Mouse (Mus musculus) liver, embryonic 15.5 days (tissue): ENCODE data around the gene Bcat2. TPM values are rescaled to one million over a fixed set of nuclear protein-coding genes. Genes with fewer than 3 reads are reported as not detected.
"Not testable (repeated sequence)": the region's sequence is repeated elsewhere in the genome, so short reads cannot be mapped to it uniquely, and the experiment has no call there.

Experiments used
- ATAC-seq: fragments of 200-750 bp; cut with Nextera tagmentation; 2 replicates; pipeline ENCODE4 v1.8.0; 2017; ENCODE audit warnings: moderate number of reproducible peaks, mild to moderate bottlenecking, moderate library complexity; ENCODE audit not compliant: insufficient read depth
- H3K27ac ChIP-seq: fragments of 300-500 bp; sonication (generic); replicated peaks from 2 replicates; pipeline ENCODE4 v1.5.1; 2015; ENCODE audit warnings: mild to moderate bottlenecking, inconsistent platforms
- H3K27me3 ChIP-seq: fragments of 300-500 bp; sonication (generic); 2 replicates; pipeline ENCODE4 v1.6.1; 2015; ENCODE audit warnings: mild to moderate bottlenecking, inconsistent platforms
- H3K36me3 ChIP-seq: fragments of 300-500 bp; sonication (generic); replicated peaks from 2 replicates; pipeline ENCODE4 v1.6.1; 2015; ENCODE audit warnings: moderate library complexity, mild to moderate bottlenecking, inconsistent platforms
- H3K4me1 ChIP-seq: fragments of 300-500 bp; sonication (generic); replicated peaks from 2 replicates; pipeline ENCODE4 v1.6.1; 2015; ENCODE audit warnings: inconsistent platforms
- H3K4me2 ChIP-seq: fragments of 300-500 bp; sonication (generic); 2 replicates; pipeline ENCODE4 v1.6.1; 2015; ENCODE audit warnings: moderate library complexity, mild to moderate bottlenecking, inconsistent platforms
- H3K4me3 ChIP-seq: fragments of 300-500 bp; sonication (generic); replicated peaks from 2 replicates; pipeline ENCODE4 v1.5.1; 2015; ENCODE audit warnings: mild to moderate bottlenecking, inconsistent platforms
- H3K9ac ChIP-seq: fragments of 300-500 bp; sonication (generic); 2 replicates; pipeline ENCODE4 v1.6.1; 2015; ENCODE audit warnings: moderate library complexity, mild to moderate bottlenecking, inconsistent platforms
- H3K9me3 ChIP-seq: fragments of 300-500 bp; sonication (generic); replicated peaks from 2 replicates; pipeline ENCODE4 v1.6.1; 2016; ENCODE audit warnings: inconsistent platforms
- WGBS: fragments of 180-500 bp; shearing (Covaris S2); methylation state at CpG from one replicate; pipeline ENCODE4 v1.1.7; 2015; ENCODE audit warnings: mixed read lengths; ENCODE audit not compliant: insufficient replicate concordance; 5-methylcytosine and 5-hydroxymethylcytosine counted together
- polyA plus RNA-seq: library from polyadenylated mRNA; unstranded; fragments of >200 nt; fragmentation: Nextera tagmentation; extraction: Ambion mirVana; gene quantifications from 2 replicates; pipeline ENCODE4 v1.2.1, GENCODE M21; 2015

Bcat2 gene
- polyA plus RNA-seq, 1 experiment from 2014 or later = 46.3 TPM

DNA sequence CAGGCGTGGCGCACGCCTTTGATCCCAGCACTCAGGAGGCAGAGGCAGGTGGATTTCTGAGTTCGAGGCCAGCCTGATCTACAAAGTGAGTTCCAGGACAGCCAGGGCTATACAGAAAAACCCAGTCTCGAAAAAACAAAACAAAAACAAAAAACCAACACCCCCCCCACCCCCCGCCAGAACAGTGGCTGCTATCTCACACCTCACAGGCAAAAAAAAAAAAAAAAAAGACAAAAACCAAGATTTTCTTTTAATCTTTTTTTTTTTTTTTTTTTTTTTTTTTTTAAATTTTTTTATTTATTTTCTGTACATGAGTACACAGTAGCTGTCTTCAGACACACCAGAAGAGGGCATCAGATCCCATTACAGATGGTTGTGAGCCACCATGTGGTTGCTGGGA, 42.8 kb upstream of the Bcat2 start:
- H3K4me3 ChIP-seq = peak overlapping the region; percentile 88

DNA sequence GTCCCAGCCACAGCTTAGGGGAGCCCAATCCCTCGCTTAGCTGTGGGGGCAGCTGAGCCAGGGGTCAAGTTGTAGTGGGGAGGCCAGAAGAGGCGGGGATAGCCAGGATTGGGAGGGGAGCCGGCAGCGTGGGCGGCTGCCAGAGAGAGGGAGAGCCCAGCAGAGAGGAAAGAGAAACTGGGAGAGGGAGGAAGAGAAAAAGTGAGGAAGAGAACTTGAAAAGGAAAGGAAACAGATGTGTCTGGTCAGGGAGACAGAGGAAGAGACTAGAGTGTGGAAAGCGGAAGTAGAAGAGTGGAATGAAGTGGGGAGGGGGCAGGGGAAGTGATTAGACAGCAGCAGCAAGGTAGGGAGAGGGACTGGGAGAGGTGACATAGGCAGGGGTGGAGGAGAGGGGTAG, 40.5 kb upstream of the Bcat2 start:
- H3K4me1 ChIP-seq = peaks cover 40% of the 10 kb centered on the region
- 6% methylated on average over 6 of the region's 6 CpGs for WGBS
- no peak overlapping the region for H3K4me3 ChIP-seq
- H3K36me3 ChIP-seq = peaks cover 5% of the 10 kb centered on the region
- no peaks in the 10 kb centered on the region for H3K9me3 ChIP-seq
- no peak overlapping the region for H3K27ac ChIP-seq
- H3K4me2 ChIP-seq = peak overlapping the region; percentile 2; the same call in 1 of the 2 replicates
- peaks cover 17% of the 10 kb centered on the region for H3K27me3 ChIP-seq
- ATAC-seq = no peak
- H3K9ac ChIP-seq = no peak overlapping the region

More for the DNA sequence above, 42.8 kb upstream of the Bcat2 start:
- H3K4me2 ChIP-seq = peak overlapping the region; percentile 77
- peaks cover 17% of the 10 kb centered on the region for H3K27me3 ChIP-seq
- not testable (repeated sequence) for H3K9me3 ChIP-seq, ATAC-seq
- WGBS = 62% methylated on average over 6 of the region's 6 CpGs
- H3K36me3 ChIP-seq = peaks cover 27% of the 10 kb centered on the region
- peak overlapping the region; percentile 100 for H3K27ac ChIP-seq
- H3K4me1 ChIP-seq = peaks cover 52% of the 10 kb centered on the region
- H3K9ac ChIP-seq = peak overlapping the region; percentile 69

DNA sequence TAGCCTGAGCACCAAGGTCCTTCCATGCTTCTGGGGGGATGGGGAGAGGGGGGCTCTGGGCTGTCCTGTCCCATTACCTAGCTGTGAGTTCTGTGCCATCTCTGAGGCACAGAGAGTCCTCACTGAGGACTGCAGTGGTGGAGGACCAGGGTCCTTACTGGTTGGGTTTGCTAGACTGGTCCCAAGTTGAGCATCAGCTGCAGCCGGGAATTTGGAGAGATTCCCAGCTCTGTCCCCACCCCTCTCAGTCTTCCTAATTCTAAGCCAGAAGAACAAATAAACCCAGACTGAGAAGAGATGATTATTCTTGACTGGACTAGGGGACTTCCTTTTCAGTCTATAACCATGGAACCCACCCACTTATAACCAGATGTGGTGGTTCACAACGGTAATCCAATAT, 39.3 kb upstream of the Bcat2 start:
- ATAC-seq = no peak
- Histone ChIP-seq H3K27me3 (peaks cover 17% of the 10 kb centered on the region), H3K9me3 (no peaks in the 10 kb centered on the region), H3K36me3 (no peaks in the 10 kb centered on the region), H3K4me2 (no peak overlapping the region), H3K4me3 (no peak overlapping the region), H3K9ac (no peak overlapping the region), H3K4me1 (peaks cover 31% of the 10 kb centered on the region), H3K27ac (no peak overlapping the region)
- 60% methylated on average over 2 of the region's 2 CpGs for WGBS

DNA sequence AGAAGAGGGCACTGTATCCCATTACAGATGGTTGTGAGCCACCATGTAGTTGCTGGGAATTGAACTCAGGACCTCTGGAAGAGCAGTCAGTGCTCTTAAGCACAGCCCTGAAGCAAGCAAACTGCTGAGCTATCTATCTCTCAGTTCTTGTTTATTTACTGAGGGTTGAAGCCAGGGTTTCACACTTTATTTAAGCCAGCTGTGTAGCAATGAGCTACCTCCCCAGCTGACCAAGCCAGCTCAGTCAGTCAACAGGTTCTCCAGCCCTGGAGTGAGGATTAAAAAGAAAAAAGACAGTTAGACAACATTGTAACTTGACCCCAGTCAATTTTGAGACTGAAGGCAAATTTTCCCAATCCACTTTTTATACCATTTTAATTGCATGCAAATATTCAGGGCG, 34.3 kb upstream of the Bcat2 start:
- no peak overlapping the region for H3K4me3 ChIP-seq
- 0 out of 2 replicates have a peak, but pooled peaks cover 4% of the 10 kb centered on the region for H3K4me1 ChIP-seq
- H3K4me2 ChIP-seq = no peak overlapping the region
- H3K27me3 ChIP-seq = peaks cover 33% of the 10 kb centered on the region
- no peaks in the 10 kb centered on the region for H3K36me3 ChIP-seq
- no peaks in the 10 kb centered on the region for H3K9me3 ChIP-seq
- H3K9ac ChIP-seq = no peak overlapping the region
- no peak for ATAC-seq
- WGBS = 59% methylated on average over 1 of the region's 1 CpGs
- H3K27ac ChIP-seq = no peak overlapping the region

DNA sequence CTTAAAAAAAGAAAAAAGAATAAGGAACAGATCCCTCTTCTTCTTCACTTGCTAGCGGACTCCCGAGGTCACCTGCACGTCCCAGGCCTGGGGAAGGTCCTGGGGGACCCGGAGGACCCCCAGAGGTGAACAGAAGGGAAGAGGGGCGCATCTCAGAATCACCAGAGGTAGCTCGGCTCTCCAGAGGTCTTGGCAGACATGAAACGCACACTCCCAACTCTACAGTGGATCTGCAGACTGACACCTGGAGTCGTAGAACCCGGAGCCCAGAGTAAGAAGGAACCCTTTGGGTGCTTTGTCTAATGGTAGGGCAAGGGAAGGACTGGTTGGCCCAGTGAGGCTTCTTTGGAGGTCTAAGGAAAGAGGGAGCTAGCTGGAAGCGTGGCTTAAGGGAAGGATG, 32.4 kb upstream of the Bcat2 start:
- WGBS = 74% methylated on average over 10 of the region's 10 CpGs
- H3K4me3 ChIP-seq = no peak overlapping the region
- peak overlapping the region; percentile 67 for H3K4me2 ChIP-seq
- no peak overlapping the region for H3K9ac ChIP-seq
- no peak overlapping the region for H3K27ac ChIP-seq
- H3K4me1 ChIP-seq = 0 out of 2 replicates have a peak, but pooled peaks cover 4% of the 10 kb centered on the region
- ATAC-seq = no peak
- H3K36me3 ChIP-seq = no peaks in the 10 kb centered on the region
- peaks cover 24% of the 10 kb centered on the region for H3K27me3 ChIP-seq
- no peaks in the 10 kb centered on the region for H3K9me3 ChIP-seq

DNA sequence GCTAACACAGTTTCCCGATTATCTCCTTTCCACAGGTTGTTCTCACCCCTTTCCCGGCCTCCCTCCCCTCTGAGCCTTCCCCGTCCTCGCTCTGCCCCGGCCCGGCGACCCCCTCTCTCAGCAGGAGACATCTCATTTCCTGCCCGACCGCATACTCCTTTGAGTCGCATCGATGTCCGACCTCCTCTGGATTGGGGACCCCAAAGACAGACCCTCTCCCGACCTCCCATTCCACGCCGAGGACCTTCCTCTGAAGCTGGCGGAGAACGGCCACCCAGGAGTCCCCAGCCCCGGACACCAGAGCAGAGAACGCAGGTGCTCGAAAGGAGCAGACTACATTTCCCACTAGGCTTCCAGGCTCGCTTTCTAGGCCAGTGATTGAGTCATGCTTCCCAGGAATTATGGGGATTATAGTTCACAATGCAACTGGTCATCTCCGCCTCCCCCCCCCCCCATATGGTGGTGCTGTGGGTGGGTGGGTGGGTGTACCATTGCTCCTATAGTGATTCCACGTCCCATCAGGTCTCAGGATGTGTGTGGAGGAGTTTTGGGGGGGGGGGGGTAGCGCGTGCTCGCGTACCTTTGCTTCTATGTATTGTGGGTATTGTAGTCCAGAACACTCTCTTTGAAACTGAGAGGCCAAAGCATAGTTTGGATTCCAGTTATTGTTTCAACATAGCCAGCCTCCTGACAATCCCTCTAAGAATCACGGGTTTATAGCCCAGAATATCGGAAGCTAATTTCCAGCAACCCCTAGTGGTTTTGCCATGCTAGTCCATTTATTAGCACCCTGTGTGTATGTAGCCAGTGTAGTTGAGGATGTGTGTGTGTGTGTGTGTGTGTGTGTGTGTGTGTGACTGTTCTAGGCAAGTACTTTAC, 31.6 kb upstream of the Bcat2 start:
- no peak overlapping the region; the same call in 1 of the 2 replicates for H3K9ac ChIP-seq
- no peak overlapping the region for H3K27ac ChIP-seq
- 0 out of 2 replicates have a peak, but pooled peaks cover 4% of the 10 kb centered on the region for H3K4me1 ChIP-seq
- H3K36me3 ChIP-seq = no peaks in the 10 kb centered on the region
- H3K9me3 ChIP-seq = no peaks in the 10 kb centered on the region
- H3K4me3 ChIP-seq = peak overlapping the region; percentile 34
- ATAC-seq = peak; percentile 45; the same call in 1 of the 2 replicates
- H3K27me3 ChIP-seq = peaks cover 24% of the 10 kb centered on the region
- 10% methylated on average over 29 of the region's 29 CpGs for WGBS
- peak overlapping the region; percentile 67 for H3K4me2 ChIP-seq

DNA sequence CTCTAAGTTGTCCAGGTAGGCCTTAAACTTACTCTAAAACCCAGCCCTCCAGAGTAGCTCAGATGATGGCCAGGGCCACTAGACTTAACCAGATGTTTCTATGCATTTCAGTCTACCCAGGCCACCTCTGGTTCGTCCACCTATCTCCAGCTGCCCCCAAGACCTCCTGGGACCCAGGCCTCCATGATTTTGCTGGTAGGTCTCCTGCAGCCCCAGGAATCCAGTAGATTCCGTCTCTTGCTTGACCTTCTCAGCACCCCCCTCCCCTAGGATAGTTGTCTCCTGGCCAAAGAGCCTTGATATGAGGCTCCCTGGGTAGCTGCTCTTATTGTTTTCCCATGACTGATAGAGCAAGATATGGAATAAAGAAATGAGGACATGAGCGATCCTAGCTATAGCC, 30.9 kb upstream of the Bcat2 start:
- ATAC-seq = no peak
- Histone ChIP-seq H3K4me3 (no peak overlapping the region), H3K9me3 (no peaks in the 10 kb centered on the region), H3K27ac (no peak overlapping the region), H3K9ac (no peak overlapping the region), H3K36me3 (no peaks in the 10 kb centered on the region), H3K4me2 (no peak overlapping the region), H3K27me3 (peaks cover 24% of the 10 kb centered on the region), H3K4me1 (0 out of 2 replicates have a peak, but pooled peaks cover 4% of the 10 kb centered on the region)
- 62% methylated on average over 3 of the region's 3 CpGs for WGBS

DNA sequence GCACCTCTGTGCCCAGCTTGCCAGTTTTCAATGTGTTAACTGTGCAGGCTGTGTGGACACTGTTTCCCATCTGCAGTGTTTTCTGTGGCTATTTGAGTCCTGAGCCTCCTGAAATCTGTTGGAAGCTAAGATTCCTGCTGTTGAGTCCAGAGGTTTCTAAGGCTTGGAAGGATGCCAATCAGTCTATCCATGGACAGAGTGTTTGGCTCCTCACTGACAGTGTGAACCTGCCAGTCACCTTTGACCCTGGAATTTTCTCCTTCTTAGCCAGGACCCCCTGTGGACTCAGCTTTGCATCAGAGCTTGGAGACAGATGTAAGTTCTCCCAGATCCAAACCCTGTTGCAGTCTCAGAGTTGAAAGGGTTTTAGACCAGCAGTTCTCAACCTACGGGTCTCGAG, 29.7 kb upstream of the Bcat2 start:
- Histone ChIP-seq H3K4me1 (0 out of 2 replicates have a peak, but pooled peaks cover 4% of the 10 kb centered on the region), H3K27ac (no peak overlapping the region), H3K9me3 (no peaks in the 10 kb centered on the region), H3K9ac (no peak overlapping the region), H3K36me3 (no peaks in the 10 kb centered on the region), H3K27me3 (peaks cover 24% of the 10 kb centered on the region), H3K4me2 (no peak overlapping the region), H3K4me3 (no peak overlapping the region)
- ATAC-seq = no peak
- 53% methylated on average over 2 of the region's 2 CpGs for WGBS

DNA sequence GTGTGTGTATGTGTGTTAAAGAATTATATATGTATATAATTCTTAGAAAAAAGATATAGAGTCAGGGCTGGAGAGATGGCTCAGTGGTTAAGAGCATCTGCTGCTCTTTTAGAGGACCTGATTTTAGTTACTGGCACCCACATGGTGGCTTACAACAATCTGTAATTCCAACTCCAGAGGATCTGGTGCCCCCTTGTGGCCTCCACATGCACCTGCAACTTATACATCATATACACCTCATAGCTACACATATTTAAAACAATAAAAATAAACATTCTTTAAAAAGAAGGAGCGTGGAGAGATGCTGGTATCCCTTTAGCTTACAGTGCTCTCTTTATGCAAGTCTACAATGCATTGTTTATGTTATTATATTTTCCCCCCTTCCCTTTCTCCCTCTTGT, 25.4 kb upstream of the Bcat2 start:
- 60% methylated on average over 1 of the region's 1 CpGs for WGBS
- peaks cover 3% of the 10 kb centered on the region; the same call in 1 of the 2 replicates for H3K27me3 ChIP-seq
- ATAC-seq = no peak
- H3K4me2 ChIP-seq = no peak overlapping the region
- H3K9me3 ChIP-seq = no peaks in the 10 kb centered on the region
- no peak overlapping the region for H3K27ac ChIP-seq
- H3K36me3 ChIP-seq = no peaks in the 10 kb centered on the region
- no peak overlapping the region for H3K4me3 ChIP-seq
- H3K4me1 ChIP-seq = no peaks in the 10 kb centered on the region
- no peak overlapping the region for H3K9ac ChIP-seq

DNA sequence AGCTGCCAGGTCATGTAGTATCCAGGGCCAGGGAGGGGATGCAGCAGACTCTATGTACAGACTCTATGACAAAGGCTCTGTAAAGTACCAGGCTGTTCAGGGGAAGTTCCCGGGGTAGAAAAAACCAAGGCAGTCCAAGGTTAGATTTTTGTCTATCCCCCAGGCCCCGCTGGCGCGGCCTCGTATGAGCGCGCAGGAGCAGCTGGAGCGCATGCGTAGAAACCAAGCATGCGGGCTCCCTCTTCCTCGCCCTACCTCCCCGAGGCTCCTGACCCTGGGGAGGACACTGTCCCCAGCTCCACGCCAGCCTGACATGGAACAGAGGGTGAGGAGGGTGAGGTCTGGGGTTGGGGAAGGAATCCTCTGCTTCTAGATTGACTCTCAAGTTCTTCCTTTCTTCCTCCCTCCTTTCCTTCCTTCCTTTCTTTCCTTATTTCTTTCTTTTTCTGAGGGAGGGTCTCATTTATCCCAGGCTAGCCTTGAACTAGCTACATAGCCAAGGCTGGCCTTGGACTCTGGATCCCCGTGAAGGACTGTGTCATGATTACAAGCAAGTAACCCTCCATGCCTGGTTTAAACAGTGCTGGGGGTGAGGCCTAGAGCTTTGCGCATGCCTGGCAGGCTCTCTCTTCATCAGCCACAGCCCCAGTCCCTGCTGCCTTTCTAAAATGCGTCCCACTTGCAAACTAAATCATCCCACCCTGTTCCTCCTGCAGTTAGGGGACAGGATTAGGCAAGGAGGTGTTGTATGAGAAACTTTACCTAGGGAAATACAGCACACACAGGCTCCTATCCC, 20.1 kb upstream of the Bcat2 start:
- Histone ChIP-seq H3K27me3 (no peaks in the 10 kb centered on the region; the same call in 1 of the 2 replicates), H3K4me2 (no peak overlapping the region), H3K9me3 (no peaks in the 10 kb centered on the region), H3K36me3 (no peaks in the 10 kb centered on the region), H3K4me1 (0 out of 2 replicates have a peak, but pooled peaks cover 13% of the 10 kb centered on the region), H3K9ac (no peak overlapping the region), H3K4me3 (no peak overlapping the region), H3K27ac (no peak overlapping the region)
- ATAC-seq = no peak
- WGBS = 78% methylated on average over 16 of the region's 16 CpGs
